Mouse (Mus musculus): Measurements from ENCODE around the gene Pitpnm2.

DNA sequence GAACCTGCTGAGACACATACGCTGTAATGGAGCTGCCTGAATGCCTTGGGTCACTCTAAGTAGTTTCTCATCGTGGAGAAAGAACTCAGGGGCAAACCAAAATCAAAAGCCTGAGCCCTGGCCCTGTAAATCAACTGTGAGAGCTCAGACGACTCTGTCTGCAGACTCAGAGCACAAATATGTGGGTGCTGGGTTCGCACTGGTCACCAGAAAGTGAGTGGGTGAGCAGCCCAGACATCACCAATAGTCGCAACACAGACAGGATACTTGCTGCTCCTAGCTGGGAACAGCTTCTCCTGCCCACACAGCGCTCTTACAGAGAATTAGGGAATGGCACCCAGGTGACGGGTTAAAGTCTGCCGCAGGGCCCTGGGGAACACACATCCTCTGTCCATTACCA, 4.0 kb upstream of the Pitpnm2 start:
- TF ChIP-seq CTCF (IDR thresholded peaks at IDR 0.05; ENCODE audit: extremely low read depth, insufficient read length, insufficient replicate concordance, low read depth, low read length) = no peak
- TF ChIP-seq POLR2A (IDR thresholded peaks at IDR 0.05; ENCODE audit: low read depth, low read length) = no peak
